Mouse (Mus musculus): ENCODE measurements around the gene Atp6v0c. TPM values are rescaled to one million over a fixed set of nuclear protein-coding genes. Genes with fewer than 3 reads are reported as not detected.

Gene Atp6v0c
- polyA plus RNA-seq, 1 experiment from 2014 or later, result 1,659 TPM

GRCm38 (mm10) chr17:24206451-24207351 lies 37.2 kb upstream of the Atp6v0c start:
- H3K27me3 ChIP-seq (replicated peaks), result peaks cover 7% of the 10 kb centered on the region; the same call in 1 of the 2 replicates
- ATAC-seq (ENCODE audit: low FRiP score), result peak; percentile 29
- no peaks in the 10 kb centered on the region for H3K9me3 ChIP-seq (replicated peaks)
- whole genome bisulfite sequencing, result 4% methylated on average over 62 of the region's 62 CpGs
- H3K4me2 ChIP-seq, result peak overlapping the region; percentile 95
- H3K36me3 ChIP-seq, result no peaks in the 10 kb centered on the region
- peaks cover 95% of the 10 kb centered on the region for H3K4me1 ChIP-seq
- peak overlapping the region; percentile 81 for H3K4me3 ChIP-seq (replicated peaks)
- peak overlapping the region; percentile 80 for H3K9ac ChIP-seq (replicated peaks)
- peak overlapping the region; percentile 85 for H3K27ac ChIP-seq (replicated peaks)

GRCm38 (mm10) chr17:24205908-24206361 lies 36.4 kb upstream of the Atp6v0c start:
- Histone ChIP-seq H3K9ac (replicated peaks) (peak overlapping the region; percentile 80), H3K4me3 (replicated peaks) (peak overlapping the region; percentile 81), H3K36me3 (no peaks in the 10 kb centered on the region), H3K27ac (replicated peaks) (peak overlapping the region; percentile 85), H3K9me3 (replicated peaks) (no peaks in the 10 kb centered on the region), H3K27me3 (replicated peaks) (peaks cover 7% of the 10 kb centered on the region; the same call in 1 of the 2 replicates), H3K4me1 (peaks cover 94% of the 10 kb centered on the region), H3K4me2 (peak overlapping the region; percentile 95)
- WGBS, result 4% methylated on average over 15 of the region's 15 CpGs
- ATAC-seq (ENCODE audit: low FRiP score), result peak; percentile 11; the same call in 1 of the 2 replicates

GRCm38 (mm10) chr17:24205284-24205888 lies 35.9 kb upstream of the Atp6v0c start, which contains the start of gene Tbc1d24:
Tbc1d24 (minus strand) TSS chr17:24205562.
- Histone ChIP-seq H3K27ac (replicated peaks) (peak within 1 kb of the TSS; percentile 85), H3K4me1 (peaks cover 93% of the 10 kb centered on the region), H3K9ac (replicated peaks) (peak within 1 kb of the TSS; percentile 80), H3K36me3 (no peaks in the 10 kb centered on the region), H3K4me2 (peak within 1 kb of the TSS; percentile 95), H3K9me3 (replicated peaks) (no peaks in the 10 kb centered on the region), H3K4me3 (replicated peaks) (peak within 1 kb of the TSS; percentile 81), H3K27me3 (replicated peaks) (peaks cover 2% of the 10 kb centered on the region; the same call in 1 of the 2 replicates)
- under 1% methylated on average over 55 of the region's 65 CpGs for WGBS
- peak; percentile 82 for ATAC-seq (ENCODE audit: low FRiP score)

GRCm38 (mm10) chr17:24204846-24205245 lies 35.3 kb upstream of the Atp6v0c start:
- WGBS, result 14% methylated on average over 7 of the region's 7 CpGs
- Histone ChIP-seq H3K4me3 (replicated peaks) (peak overlapping the region; percentile 81), H3K36me3 (no peaks in the 10 kb centered on the region), H3K27me3 (replicated peaks) (no peaks in the 10 kb centered on the region), H3K9ac (replicated peaks) (peak overlapping the region; percentile 80), H3K4me2 (peak overlapping the region; percentile 95), H3K9me3 (replicated peaks) (no peaks in the 10 kb centered on the region), H3K27ac (replicated peaks) (peak overlapping the region; percentile 85), H3K4me1 (peaks cover 92% of the 10 kb centered on the region)
- ATAC-seq (ENCODE audit: low FRiP score), result no peak; the same call in 1 of the 2 replicates

- Histone ChIP-seq H3K9me3 (replicated peaks) (no peaks in the 10 kb centered on the region), H3K4me1 (peaks cover 86% of the 10 kb centered on the region), H3K9ac (replicated peaks) (peak overlapping the region; percentile 80; the same call in 1 of the 2 replicates), H3K4me3 (replicated peaks) (peak overlapping the region; percentile 81), H3K36me3 (no peaks in the 10 kb centered on the region), H3K27me3 (replicated peaks) (no peaks in the 10 kb centered on the region), H3K4me2 (peak overlapping the region; percentile 95), H3K27ac (replicated peaks) (no peak overlapping the region)
- ATAC-seq (ENCODE audit: low FRiP score), result no peak
- WGBS, result 79% methylated on average over 3 of the region's 3 CpGs
These were observed 34.4 kb upstream of the Atp6v0c start for GRCm38 (mm10) chr17:24203611-24204534.

GRCm38 (mm10) chr17:24203068-24203467 lies 33.6 kb upstream of the Atp6v0c start:
- Histone ChIP-seq H3K4me2 (peak overlapping the region; percentile 95), H3K4me1 (peaks cover 78% of the 10 kb centered on the region), H3K9me3 (replicated peaks) (no peaks in the 10 kb centered on the region), H3K27me3 (replicated peaks) (no peaks in the 10 kb centered on the region), H3K9ac (replicated peaks) (peak overlapping the region; percentile 8; the same call in 1 of the 2 replicates), H3K4me3 (replicated peaks) (no peak overlapping the region), H3K36me3 (no peaks in the 10 kb centered on the region), H3K27ac (replicated peaks) (no peak overlapping the region)
- no peak for ATAC-seq (ENCODE audit: low FRiP score)
- WGBS, result 45% methylated on average over 4 of the region's 4 CpGs

GRCm38 (mm10) chr17:24201092-24201491 lies 31.6 kb upstream of the Atp6v0c start:
- H3K4me1 ChIP-seq, result peaks cover 58% of the 10 kb centered on the region
- no peak for ATAC-seq (ENCODE audit: low FRiP score)
- H3K27ac ChIP-seq (replicated peaks), result no peak overlapping the region
- H3K9ac ChIP-seq (replicated peaks), result no peak overlapping the region
- no peaks in the 10 kb centered on the region for H3K9me3 ChIP-seq (replicated peaks)
- no peak overlapping the region for H3K4me2 ChIP-seq
- no peaks in the 10 kb centered on the region for H3K27me3 ChIP-seq (replicated peaks)
- no peaks in the 10 kb centered on the region for H3K36me3 ChIP-seq
- no peak overlapping the region for H3K4me3 ChIP-seq (replicated peaks)
- WGBS, result 88% methylated on average over 4 of the region's 4 CpGs

GRCm38 (mm10) chr17:24199741-24200140 lies 30.2 kb upstream of the Atp6v0c start:
- ATAC-seq (ENCODE audit: low FRiP score), result no peak
- WGBS, result 63% methylated on average over 4 of the region's 4 CpGs
- H3K4me1 ChIP-seq, result peaks cover 49% of the 10 kb centered on the region
- no peaks in the 10 kb centered on the region for H3K9me3 ChIP-seq (replicated peaks)
- H3K4me2 ChIP-seq, result no peak overlapping the region
- H3K4me3 ChIP-seq (replicated peaks), result no peak overlapping the region
- H3K9ac ChIP-seq (replicated peaks), result no peak overlapping the region
- no peaks in the 10 kb centered on the region for H3K36me3 ChIP-seq
- H3K27me3 ChIP-seq (replicated peaks), result no peaks in the 10 kb centered on the region
- H3K27ac ChIP-seq (replicated peaks), result no peak overlapping the region

GRCm38 (mm10) chr17:24199252-24199651 lies 29.8 kb upstream of the Atp6v0c start:
- Histone ChIP-seq H3K9ac (replicated peaks) (no peak overlapping the region), H3K4me1 (peaks cover 44% of the 10 kb centered on the region), H3K27me3 (replicated peaks) (no peaks in the 10 kb centered on the region), H3K9me3 (replicated peaks) (no peaks in the 10 kb centered on the region), H3K36me3 (no peaks in the 10 kb centered on the region; the same call in 1 of the 2 replicates), H3K4me3 (replicated peaks) (no peak overlapping the region), H3K4me2 (no peak overlapping the region), H3K27ac (replicated peaks) (no peak overlapping the region)
- ATAC-seq (ENCODE audit: low FRiP score), result no peak
- 88% methylated on average over 4 of the region's 4 CpGs for WGBS

- 67% methylated on average over 15 of the region's 15 CpGs for WGBS
- peaks cover 24% of the 10 kb centered on the region for H3K4me1 ChIP-seq
- H3K9ac ChIP-seq (replicated peaks), result no peak overlapping the region
- H3K4me3 ChIP-seq (replicated peaks), result no peak overlapping the region
- no peaks in the 10 kb centered on the region for H3K9me3 ChIP-seq (replicated peaks)
- no peaks in the 10 kb centered on the region; the same call in 1 of the 2 replicates for H3K36me3 ChIP-seq
- H3K27me3 ChIP-seq (replicated peaks), result no peaks in the 10 kb centered on the region
- ATAC-seq (ENCODE audit: low FRiP score), result no peak
- no peak overlapping the region for H3K4me2 ChIP-seq
- H3K27ac ChIP-seq (replicated peaks), result no peak overlapping the region
These were observed 27.7 kb upstream of the Atp6v0c start for GRCm38 (mm10) chr17:24197032-24197824.
